Mouse (Mus musculus) lung, adult 2 months (tissue): ENCODE results near the gene Rad51c.

Source experiments
- CTCF ChIP-seq: fragments of 200-500 bp; IDR thresholded peaks from 2 replicates; pipeline ENCODE4 v1.5.1; 2011; ENCODE audit warnings: mild to moderate bottlenecking, low read length, control low read depth; ENCODE audit not compliant: insufficient read depth
- POLR2A ChIP-seq: fragments of 200-500 bp; IDR thresholded peaks from 2 replicates; pipeline ENCODE4 v1.6.1; 2011; ENCODE audit warnings: low read depth, mild to moderate bottlenecking, control low read depth, low read length, borderline replicate concordance; ENCODE audit errors: extremely low read depth

GRCm38 (mm10) chr11:87359262-87359612 is 45.5 kb downstream of the Rad51c start:
- TF ChIP-seq CTCF (no peak), POLR2A (no peak)
